Mouse (Mus musculus) stomach, embryonic 15.5 days (tissue): Measurements from ENCODE around the gene Gng12. TPM values are rescaled to one million over a fixed set of nuclear protein-coding genes. Genes with fewer than 3 reads are reported as not detected.
"Not testable (repeated sequence)": the region's sequence is repeated elsewhere in the genome, so short reads cannot be mapped to it uniquely, and the experiment has no call there.

Experiments
- ATAC-seq: fragments of 200-750 bp; cut with Nextera tagmentation; 2 replicates; pipeline ENCODE4 v1.8.0; 2017; ENCODE audit warnings: low read depth, moderate number of reproducible peaks, moderate TSS enrichment; ENCODE audit not compliant: insufficient read depth, low FRiP score
- H3K27ac ChIP-seq: fragments of 300-500 bp; sonication (generic); 2 replicates; pipeline ENCODE4 v1.5.1; 2015; ENCODE audit warnings: mild to moderate bottlenecking, inconsistent platforms
- H3K27me3 ChIP-seq: fragments of 300-500 bp; sonication (generic); replicated peaks from 2 replicates; pipeline ENCODE4 v1.6.1; 2015; ENCODE audit warnings: inconsistent platforms
- H3K36me3 ChIP-seq: fragments of 300-500 bp; sonication (generic); 2 replicates; pipeline ENCODE4 v1.6.1; 2015; ENCODE audit warnings: inconsistent platforms
- H3K4me1 ChIP-seq: fragments of 300-500 bp; sonication (generic); 2 replicates; pipeline ENCODE4 v1.6.1; 2015; ENCODE audit warnings: inconsistent platforms
- H3K4me2 ChIP-seq: fragments of 300-500 bp; sonication (generic); 2 replicates; pipeline ENCODE4 v1.6.1; 2015; ENCODE audit warnings: mild to moderate bottlenecking, inconsistent platforms
- H3K4me3 ChIP-seq: fragments of 300-500 bp; sonication (generic); replicated peaks from 2 replicates; pipeline ENCODE4 v1.5.1; 2015; ENCODE audit warnings: inconsistent platforms
- H3K9ac ChIP-seq: fragments of 300-500 bp; sonication (generic); 2 replicates; pipeline ENCODE4 v1.6.1; 2015; ENCODE audit warnings: inconsistent platforms
- H3K9me3 ChIP-seq: fragments of 300-500 bp; sonication (generic); 2 replicates; pipeline ENCODE4 v1.6.1; 2016; ENCODE audit warnings: inconsistent platforms
- WGBS: fragments of 180-500 bp; shearing (Covaris S2); methylation state at CpG from one replicate; pipeline ENCODE4 v1.1.7; 2015; 5-methylcytosine and 5-hydroxymethylcytosine counted together
- polyA plus RNA-seq: library from polyadenylated mRNA; unstranded; fragments of >200 nt; fragmentation: Nextera tagmentation; extraction: Ambion mirVana; gene quantifications from 2 replicates; pipeline ENCODE4 v1.2.1, GENCODE M21; 2015

The Gng12 gene
- polyA plus RNA-seq, 1 experiment from 2014 or later = 105 TPM

DNA sequence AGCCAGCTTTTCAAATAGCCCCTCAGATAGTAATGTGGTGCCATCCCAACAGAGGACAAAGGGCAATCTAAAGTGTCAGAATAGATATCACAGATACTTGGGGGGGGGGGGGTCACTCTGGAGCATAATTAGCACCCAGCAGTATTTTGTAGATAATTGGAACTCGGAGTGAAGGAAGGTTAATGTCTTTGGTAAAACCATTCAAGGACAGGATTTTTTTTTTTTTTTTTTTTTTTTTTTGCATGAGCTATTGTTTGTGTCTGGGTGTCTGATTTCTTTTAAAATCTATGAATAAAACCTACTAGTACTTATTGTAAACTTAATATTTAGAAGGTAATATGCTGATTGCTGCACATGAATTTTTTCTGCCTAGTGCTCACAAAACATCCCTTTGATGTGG lies 66.9 kb downstream of the Gng12 start:
- no peak overlapping the region for H3K4me2 ChIP-seq
- no peak overlapping the region for H3K9ac ChIP-seq
- 83% methylated on average over 1 of the region's 1 CpGs for WGBS
- peaks cover 7% of the 10 kb centered on the region; the same call in 1 of the 2 replicates for H3K4me1 ChIP-seq
- no peak overlapping the region for H3K4me3 ChIP-seq
- no peaks in the 10 kb centered on the region for H3K27me3 ChIP-seq
- no peak for ATAC-seq
- no peaks in the 10 kb centered on the region for H3K36me3 ChIP-seq
- no peaks in the 10 kb centered on the region for H3K9me3 ChIP-seq
- no peak overlapping the region for H3K27ac ChIP-seq

DNA sequence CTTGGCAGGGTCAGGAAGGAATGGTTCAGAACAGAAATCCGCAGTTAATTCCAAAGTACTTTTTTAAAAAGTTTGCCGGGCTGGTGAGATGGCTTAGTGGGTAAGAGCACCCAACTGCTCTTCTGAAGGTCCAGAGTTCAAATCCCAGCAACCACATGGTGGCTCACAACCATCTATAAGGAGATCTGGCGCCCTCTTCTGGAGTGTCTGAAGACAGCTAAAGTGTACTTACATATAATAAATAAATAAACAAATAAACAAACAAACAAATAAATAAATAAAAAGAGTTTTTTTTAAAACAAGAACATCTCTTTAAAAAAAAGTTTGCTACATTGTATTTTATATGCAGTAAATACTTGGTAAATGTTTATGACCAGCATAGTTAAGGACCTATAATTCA lies 67.5 kb downstream of the Gng12 start:
- H3K36me3 ChIP-seq, H3K27ac ChIP-seq, H3K4me3 ChIP-seq, H3K4me2 ChIP-seq, H3K27me3 ChIP-seq, H3K9ac ChIP-seq, H3K4me1 ChIP-seq, ATAC-seq, H3K9me3 ChIP-seq: not testable (repeated sequence)
- 82% methylated on average over 3 of the region's 3 CpGs for WGBS

DNA sequence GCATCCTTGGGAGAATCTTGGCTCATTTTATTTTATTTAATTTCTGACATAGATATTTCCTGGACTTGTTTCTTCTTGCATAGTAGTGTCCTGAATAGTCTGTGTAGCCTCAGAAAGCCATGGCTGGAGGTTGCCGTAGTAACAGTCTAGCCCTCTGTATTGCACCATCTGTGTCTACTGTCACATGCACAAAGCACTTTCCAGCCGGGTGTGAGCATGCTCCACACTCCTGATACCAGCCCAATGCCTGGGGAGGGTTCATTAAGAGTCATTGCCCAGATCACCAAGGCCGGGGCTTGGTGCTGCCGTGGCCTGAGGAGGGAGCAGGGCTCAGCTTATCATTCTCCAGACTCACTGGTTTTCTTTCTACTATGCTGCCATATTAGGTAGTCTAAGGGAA lies 68.0 kb downstream of the Gng12 start:
- Histone ChIP-seq H3K36me3 (no peaks in the 10 kb centered on the region), H3K9ac (no peak overlapping the region), H3K27ac (no peak overlapping the region), H3K4me2 (no peak overlapping the region), H3K9me3 (no peaks in the 10 kb centered on the region), H3K4me3 (no peak overlapping the region), H3K4me1 (peaks cover 8% of the 10 kb centered on the region; the same call in 1 of the 2 replicates), H3K27me3 (no peaks in the 10 kb centered on the region)
- WGBS = 71% methylated on average over 4 of the region's 4 CpGs
- no peak for ATAC-seq

DNA sequence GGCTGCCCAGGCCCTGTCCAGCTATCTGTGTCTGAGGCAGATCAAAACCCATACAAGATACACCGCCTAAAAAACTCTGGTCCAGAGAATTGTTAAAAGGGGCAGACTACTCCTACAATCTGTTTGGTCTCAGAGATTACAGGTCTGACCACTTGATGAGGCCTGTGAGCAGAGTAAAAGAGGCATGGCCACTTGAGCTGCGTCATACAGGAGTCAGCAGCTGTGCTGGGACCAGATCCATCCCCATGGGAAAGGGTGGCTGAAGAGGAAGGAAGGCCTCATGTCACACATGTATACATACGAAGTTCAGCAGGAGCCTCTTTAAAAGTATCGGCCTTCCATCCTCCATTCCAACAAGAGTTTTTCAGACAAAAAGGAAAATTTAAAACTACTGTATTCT lies 69.0 kb downstream of the Gng12 start:
- no peak overlapping the region for H3K9ac ChIP-seq
- no peak overlapping the region for H3K4me2 ChIP-seq
- H3K36me3 ChIP-seq = no peaks in the 10 kb centered on the region
- 68% methylated on average over 4 of the region's 4 CpGs for WGBS
- no peak overlapping the region for H3K27ac ChIP-seq
- no peaks in the 10 kb centered on the region for H3K27me3 ChIP-seq
- no peak for ATAC-seq
- peaks cover 8% of the 10 kb centered on the region; the same call in 1 of the 2 replicates for H3K4me1 ChIP-seq
- no peak overlapping the region for H3K4me3 ChIP-seq
- no peaks in the 10 kb centered on the region for H3K9me3 ChIP-seq

DNA sequence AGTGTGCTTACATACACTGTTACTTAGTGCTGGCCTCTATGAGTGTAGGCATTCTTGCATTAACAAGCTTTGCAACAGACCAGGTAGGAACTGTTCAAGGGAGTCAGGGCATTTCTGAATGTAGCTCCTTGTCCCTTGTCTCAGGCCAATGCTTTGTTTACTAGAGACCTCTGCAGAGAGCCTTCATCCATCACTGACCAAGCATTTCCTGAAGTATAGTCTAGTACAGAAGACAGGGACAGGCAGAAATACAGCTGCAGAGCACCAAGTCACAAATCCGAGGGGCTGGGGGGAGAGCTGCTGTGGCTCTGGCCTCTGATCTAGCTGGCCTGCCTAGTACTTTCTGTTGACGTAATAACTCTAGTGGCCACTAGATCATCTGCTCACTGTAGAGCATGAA lies 71.6 kb downstream of the Gng12 start:
- Histone ChIP-seq H3K9ac (no peak overlapping the region), H3K27me3 (no peaks in the 10 kb centered on the region), H3K4me1 (peaks cover 8% of the 10 kb centered on the region; the same call in 1 of the 2 replicates), H3K4me2 (no peak overlapping the region), H3K36me3 (no peaks in the 10 kb centered on the region), H3K9me3 (no peaks in the 10 kb centered on the region), H3K4me3 (no peak overlapping the region), H3K27ac (no peak overlapping the region)
- ATAC-seq = no peak
- 19% methylated on average over 2 of the region's 2 CpGs for whole genome bisulfite sequencing

DNA sequence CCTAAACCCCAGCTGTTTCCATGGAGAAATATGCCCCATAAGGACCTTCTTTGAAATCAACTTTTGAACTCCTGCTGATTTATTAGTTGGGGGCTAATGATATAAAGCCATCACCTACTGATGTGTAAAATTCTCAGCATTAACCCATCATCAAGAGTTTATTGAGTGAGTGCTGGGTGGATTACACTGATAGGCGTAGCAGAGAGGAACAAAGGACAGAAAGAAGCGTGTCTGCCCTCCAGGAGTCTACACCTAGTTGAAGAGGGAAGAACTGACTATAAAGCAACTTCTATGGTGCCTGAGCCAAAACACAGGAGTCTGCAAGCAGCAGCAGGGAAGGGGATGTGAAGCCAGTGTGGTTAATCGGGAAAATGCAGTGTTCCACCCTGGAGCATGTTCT lies 73.2 kb downstream of the Gng12 start:
- 74% methylated on average over 3 of the region's 3 CpGs for WGBS
- H3K27me3 ChIP-seq = no peaks in the 10 kb centered on the region
- H3K9me3 ChIP-seq = no peaks in the 10 kb centered on the region
- peaks cover 8% of the 10 kb centered on the region; the same call in 1 of the 2 replicates for H3K4me1 ChIP-seq
- no peak for ATAC-seq
- H3K27ac ChIP-seq = no peak overlapping the region
- H3K4me2 ChIP-seq = no peak overlapping the region
- no peak overlapping the region for H3K9ac ChIP-seq
- H3K4me3 ChIP-seq = no peak overlapping the region
- H3K36me3 ChIP-seq = no peaks in the 10 kb centered on the region

DNA sequence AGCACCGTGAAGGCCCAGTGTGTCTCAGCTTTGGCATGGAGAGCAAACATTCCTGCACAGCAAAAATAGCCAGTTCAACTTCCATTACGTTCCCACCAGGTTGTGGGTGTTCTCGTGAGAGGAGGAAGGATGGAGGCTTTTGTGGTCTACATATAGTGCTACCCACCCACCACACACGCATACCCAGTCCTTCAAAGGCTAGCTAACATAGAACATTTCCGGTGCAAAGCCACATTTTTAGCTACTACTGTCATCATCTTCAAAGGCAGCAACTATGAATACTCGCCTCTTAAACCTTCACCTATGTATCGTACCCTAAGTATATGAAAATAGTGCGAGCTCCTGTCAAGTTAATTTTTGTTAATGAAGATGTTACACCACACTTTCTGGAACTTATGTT lies 76.1 kb downstream of the Gng12 start:
- no peak overlapping the region for H3K9ac ChIP-seq
- ATAC-seq = no peak
- no peaks in the 10 kb centered on the region for H3K27me3 ChIP-seq
- no peak overlapping the region for H3K4me3 ChIP-seq
- no peaks in the 10 kb centered on the region for H3K36me3 ChIP-seq
- H3K27ac ChIP-seq = no peak overlapping the region
- no peak overlapping the region for H3K4me2 ChIP-seq
- WGBS = 76% methylated on average over 8 of the region's 8 CpGs
- 0 out of 2 replicates have a peak, but pooled peaks cover 8% of the 10 kb centered on the region for H3K4me1 ChIP-seq
- H3K9me3 ChIP-seq = no peaks in the 10 kb centered on the region

DNA sequence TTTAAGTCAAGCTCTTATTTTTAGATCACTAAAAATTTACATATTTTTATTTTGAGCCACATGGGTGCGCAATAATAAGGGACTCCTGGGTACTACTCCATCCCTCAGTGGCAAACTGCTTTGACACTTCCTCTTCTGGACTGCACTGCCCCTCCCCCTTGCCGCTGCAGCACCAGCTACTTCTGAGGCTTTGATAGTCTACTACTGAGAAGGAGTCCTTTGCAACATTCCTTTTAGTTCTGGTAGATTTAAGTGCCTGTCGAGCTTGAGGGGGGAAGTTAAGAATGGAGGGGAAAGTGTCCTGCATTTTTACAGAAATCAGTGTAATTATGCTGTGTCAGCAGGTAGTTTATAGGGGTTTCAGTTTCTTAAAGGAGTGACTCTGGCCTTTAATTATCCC lies 77.0 kb downstream of the Gng12 start:
- H3K9me3 ChIP-seq = no peaks in the 10 kb centered on the region
- no peaks in the 10 kb centered on the region for H3K36me3 ChIP-seq
- no peaks in the 10 kb centered on the region for H3K27me3 ChIP-seq
- H3K4me1 ChIP-seq = no peaks in the 10 kb centered on the region
- 0 out of 2 replicates have a peak, but pooled peaks have one; percentile 50 for ATAC-seq
- no peak overlapping the region for H3K27ac ChIP-seq
- no peak overlapping the region for H3K4me2 ChIP-seq
- 30% methylated on average over 3 of the region's 3 CpGs for WGBS
- H3K4me3 ChIP-seq = no peak overlapping the region
- H3K9ac ChIP-seq = no peak overlapping the region

DNA sequence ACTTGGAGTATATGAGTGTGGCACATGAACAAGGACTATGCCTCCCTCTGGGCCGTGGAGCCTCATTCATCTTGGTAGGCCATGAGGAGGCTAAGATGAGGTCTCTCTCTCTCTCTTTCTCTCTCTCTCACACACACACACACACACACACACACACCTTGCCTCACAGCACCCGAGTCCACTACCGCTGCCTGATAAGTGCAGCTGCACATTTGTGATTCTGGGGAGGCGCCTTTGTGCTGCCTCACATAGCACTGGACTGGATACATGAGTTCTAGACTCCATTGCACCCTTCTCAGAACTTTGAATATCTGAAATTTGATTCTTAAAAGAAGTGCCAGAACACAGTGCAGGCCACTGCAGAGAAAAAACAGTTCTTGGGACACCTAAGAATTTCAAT lies 79.3 kb downstream of the Gng12 start:
- WGBS = 72% methylated on average over 4 of the region's 4 CpGs

DNA sequence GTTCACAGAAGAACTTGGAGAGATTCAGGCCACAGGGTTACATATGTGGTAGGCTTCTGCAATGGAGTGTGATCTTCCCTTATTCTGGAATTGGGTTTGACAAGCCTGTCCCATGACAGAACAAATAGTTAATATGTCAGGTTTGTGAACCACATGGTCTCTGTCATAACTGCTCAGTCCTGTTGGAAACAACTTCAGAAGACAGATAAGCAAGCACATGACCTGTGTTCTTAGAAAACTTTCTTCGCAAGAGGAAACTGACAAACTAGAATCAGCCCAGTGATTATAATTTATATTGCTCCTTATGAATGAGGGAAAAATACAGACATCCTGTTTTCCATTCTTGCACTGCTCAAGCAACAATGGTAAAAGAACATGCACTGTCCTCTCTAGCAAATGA lies 83.0 kb downstream of the Gng12 start:
- no peaks in the 10 kb centered on the region for H3K9me3 ChIP-seq
- H3K27me3 ChIP-seq = no peaks in the 10 kb centered on the region
- no peak overlapping the region for H3K9ac ChIP-seq
- H3K4me2 ChIP-seq = no peak overlapping the region
- H3K36me3 ChIP-seq = no peaks in the 10 kb centered on the region
- no peaks in the 10 kb centered on the region for H3K4me1 ChIP-seq
- no peak for ATAC-seq
- 60% methylated on average over 1 of the region's 1 CpGs for WGBS
- no peak overlapping the region for H3K27ac ChIP-seq
- H3K4me3 ChIP-seq = no peak overlapping the region

More for the DNA sequence above, 79.3 kb downstream of the Gng12 start:
- no peak overlapping the region for H3K9ac ChIP-seq
- H3K4me2 ChIP-seq = no peak overlapping the region
- no peaks in the 10 kb centered on the region for H3K36me3 ChIP-seq
- H3K27ac ChIP-seq = no peak overlapping the region
- H3K4me1 ChIP-seq = no peaks in the 10 kb centered on the region
- no peak overlapping the region for H3K4me3 ChIP-seq
- no peaks in the 10 kb centered on the region for H3K9me3 ChIP-seq
- H3K27me3 ChIP-seq = no peaks in the 10 kb centered on the region
- ATAC-seq = no peak

DNA sequence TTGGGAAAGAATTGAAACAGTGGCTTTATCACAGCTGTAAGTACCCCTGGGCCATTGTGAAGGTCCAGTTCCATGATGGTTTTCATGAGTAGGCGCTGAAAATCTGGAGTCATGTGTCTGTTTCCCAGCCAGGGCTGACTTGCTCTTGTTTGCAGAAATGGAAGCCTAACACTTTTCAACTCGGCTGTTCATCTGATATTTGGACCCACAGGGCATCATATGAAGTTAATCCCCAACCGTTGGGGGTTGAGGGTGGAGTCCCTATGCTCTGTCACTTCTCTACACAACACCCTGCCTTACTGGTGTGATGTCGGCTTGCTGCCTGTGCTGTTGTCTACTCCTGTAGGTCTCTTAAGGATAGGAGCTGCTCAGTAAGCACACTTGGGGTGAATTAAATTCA lies 83.8 kb downstream of the Gng12 start:
- 79% methylated on average over 4 of the region's 4 CpGs for WGBS
- H3K36me3 ChIP-seq = no peaks in the 10 kb centered on the region
- no peaks in the 10 kb centered on the region for H3K9me3 ChIP-seq
- H3K27ac ChIP-seq = no peak overlapping the region
- H3K4me1 ChIP-seq = no peaks in the 10 kb centered on the region
- no peaks in the 10 kb centered on the region for H3K27me3 ChIP-seq
- H3K9ac ChIP-seq = no peak overlapping the region
- H3K4me3 ChIP-seq = no peak overlapping the region
- no peak for ATAC-seq
- H3K4me2 ChIP-seq = no peak overlapping the region

DNA sequence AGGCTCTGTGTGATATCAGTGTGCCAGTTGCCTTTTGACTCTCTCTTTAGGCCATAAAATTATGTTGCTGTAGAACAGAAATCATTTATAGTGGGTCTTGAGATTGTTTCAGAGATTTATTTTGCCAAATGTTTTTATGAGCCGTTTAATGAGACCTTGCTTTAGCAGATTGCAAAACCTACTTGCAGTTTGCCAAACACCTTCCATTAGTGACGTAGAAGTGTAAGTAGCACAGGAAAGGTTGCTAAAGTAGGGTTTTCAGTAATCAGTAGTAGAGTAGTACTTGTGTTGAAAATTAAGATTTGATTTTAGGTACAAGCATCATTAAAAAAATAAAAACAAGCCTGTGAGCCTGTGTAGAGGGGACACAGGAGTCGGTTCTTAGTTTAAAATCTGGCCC lies 85.2 kb downstream of the Gng12 start:
- no peak for ATAC-seq
- no peak overlapping the region for H3K9ac ChIP-seq
- H3K27ac ChIP-seq = no peak overlapping the region
- H3K36me3 ChIP-seq = no peaks in the 10 kb centered on the region
- no peak overlapping the region for H3K4me2 ChIP-seq
- 86% methylated on average over 3 of the region's 3 CpGs for WGBS
- no peaks in the 10 kb centered on the region for H3K27me3 ChIP-seq
- no peaks in the 10 kb centered on the region for H3K4me1 ChIP-seq
- no peak overlapping the region for H3K4me3 ChIP-seq
- no peaks in the 10 kb centered on the region for H3K9me3 ChIP-seq

DNA sequence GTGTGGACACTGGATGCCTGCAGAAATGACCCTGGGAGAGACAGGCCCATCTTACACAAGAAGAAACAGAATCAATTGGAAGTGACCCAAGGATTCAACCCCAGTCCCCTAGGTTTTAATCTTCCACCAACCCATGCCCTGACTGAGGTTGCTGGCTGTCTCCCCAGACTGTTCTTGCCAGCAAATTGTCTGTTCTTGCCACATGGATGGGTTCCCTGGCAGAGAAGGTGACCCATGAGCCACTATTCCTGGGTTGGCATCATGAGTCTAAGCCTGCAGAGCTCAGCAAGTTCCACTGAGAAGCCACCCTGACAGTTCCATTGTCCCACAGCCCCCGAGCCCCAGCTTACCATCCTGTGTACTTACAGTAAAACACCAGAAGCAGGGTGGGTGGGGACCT lies 85.7 kb downstream of the Gng12 start:
- no peak overlapping the region for H3K9ac ChIP-seq
- H3K4me2 ChIP-seq = no peak overlapping the region
- H3K27ac ChIP-seq = no peak overlapping the region
- no peaks in the 10 kb centered on the region for H3K4me1 ChIP-seq
- WGBS = 81% methylated on average over 1 of the region's 1 CpGs
- H3K4me3 ChIP-seq = no peak overlapping the region
- no peaks in the 10 kb centered on the region for H3K27me3 ChIP-seq
- ATAC-seq = no peak
- H3K9me3 ChIP-seq = no peaks in the 10 kb centered on the region
- no peaks in the 10 kb centered on the region for H3K36me3 ChIP-seq
